Mouse (Mus musculus) intestine, postnatal 0 days (tissue): Measurements from ENCODE around the gene 1810043G02Rik. TPM values are rescaled to one million over a fixed set of nuclear protein-coding genes. Genes with fewer than 3 reads are reported as not detected.

Experiments
- ATAC-seq: fragments of 200-750 bp; cut with Nextera tagmentation; 2 replicates; pipeline ENCODE4 v1.8.0; 2017; ENCODE audit warnings: mild to moderate bottlenecking, moderate TSS enrichment, moderate library complexity
- H3K27ac ChIP-seq: fragments of 300-500 bp; sonication (generic); 2 replicates; pipeline ENCODE4 v1.5.1; 2014; ENCODE audit warnings: mild to moderate bottlenecking, low read depth, low read length, moderate library complexity
- H3K27me3 ChIP-seq: fragments of 300-500 bp; sonication (generic); replicated peaks from 2 replicates; pipeline ENCODE4 v1.6.1; 2014; ENCODE audit warnings: low read length, mixed read lengths; ENCODE audit not compliant: control insufficient read depth, insufficient read depth
- H3K36me3 ChIP-seq: fragments of 300-500 bp; sonication (generic); 2 replicates; pipeline ENCODE4 v1.6.1; 2014; ENCODE audit warnings: mild to moderate bottlenecking, moderate library complexity; ENCODE audit not compliant: control insufficient read depth, insufficient read depth
- H3K4me1 ChIP-seq: fragments of 300-500 bp; sonication (generic); replicated peaks from 2 replicates; pipeline ENCODE4 v1.6.1; 2014; ENCODE audit warnings: antibody characterized with exemption, low read length, mixed read lengths; ENCODE audit not compliant: control insufficient read depth, insufficient read depth
- H3K4me2 ChIP-seq: fragments of 300-500 bp; sonication (generic); replicated peaks from 2 replicates; pipeline ENCODE4 v1.6.1; 2014; ENCODE audit warnings: low read depth, mild to moderate bottlenecking, moderate library complexity
- H3K4me3 ChIP-seq: fragments of 300-500 bp; sonication (generic); 2 replicates; pipeline ENCODE4 v1.5.1; 2014; ENCODE audit warnings: low read depth, low read length
- H3K9ac ChIP-seq: fragments of 300-500 bp; sonication (generic); 2 replicates; pipeline ENCODE4 v1.6.1; 2014; ENCODE audit warnings: mild to moderate bottlenecking, low read depth, low read length
- H3K9me3 ChIP-seq: fragments of 300-500 bp; sonication (generic); 2 replicates; pipeline ENCODE4 v1.6.1; 2016; ENCODE audit warnings: mixed run types; ENCODE audit not compliant: control insufficient read depth
- CTCF ChIP-seq: sonication (generic); IDR thresholded peaks from 2 replicates; pipeline ENCODE4 v1.5.1; 2016; ENCODE audit warnings: low read depth, mild to moderate bottlenecking, control low read depth, antibody characterized with exemption, moderate library complexity
- WGBS: fragments of 180-500 bp; shearing (Covaris S2); extraction: QIAGEN DNeasy Blood & Tissue Kit; methylation state at CpG from one replicate; pipeline ENCODE4 v1.1.7; 2014; 5-methylcytosine and 5-hydroxymethylcytosine counted together
- polyA plus RNA-seq: library from polyadenylated mRNA; unstranded; fragments of >200 nt; fragmentation: Nextera tagmentation; extraction: Ambion mirVana; gene quantifications from 2 replicates; pipeline ENCODE4 v1.2.1, GENCODE M21; 2015

Gene 1810043G02Rik
- polyA plus RNA-seq, 1 experiment from 2014 or later, result 8.6 TPM

DNA sequence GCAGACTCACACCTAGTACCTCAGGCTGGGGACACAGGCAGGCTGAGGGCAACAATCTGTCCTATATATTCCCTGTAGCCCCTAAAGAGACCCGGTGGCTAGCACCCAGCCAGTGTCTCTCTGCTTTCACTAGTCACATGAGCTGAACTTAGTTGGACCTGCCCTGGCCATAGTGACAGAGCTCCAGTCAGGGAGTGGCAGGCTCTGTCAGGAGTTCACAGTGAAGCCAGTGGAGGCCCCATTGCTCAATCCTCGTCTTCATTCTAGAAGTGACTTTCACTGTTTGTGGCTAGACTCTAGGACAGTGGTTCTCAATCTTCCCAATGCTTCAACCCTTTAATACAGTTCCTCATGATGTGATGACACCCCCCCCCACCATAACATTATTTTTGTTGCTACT lies 53.7 kb downstream of the 1810043G02Rik start:
- TF ChIP-seq CTCF, result no peak

More for the DNA sequence above, 53.7 kb downstream of the 1810043G02Rik start:
- Histone ChIP-seq H3K4me1 (no peaks in the 10 kb centered on the region), H3K36me3 (no peaks in the 10 kb centered on the region), H3K27ac (no peak overlapping the region), H3K9me3 (no peaks in the 10 kb centered on the region), H3K9ac (no peak overlapping the region), H3K4me3 (no peak overlapping the region), H3K27me3 (0 out of 2 replicates have a peak, but pooled peaks cover 3% of the 10 kb centered on the region), H3K4me2 (no peak overlapping the region)
- 45% methylated on average over 2 of the region's 2 CpGs for WGBS
- peak; percentile 79 for ATAC-seq

Other genes with a start within 250 kb of the 1810043G02Rik start
- not detected in 2 replicates for gene Gm18596, start 235.9 kb upstream of the 1810043G02Rik start, polyA plus RNA-seq
- not detected in 2 replicates for gene Gm9736, start 227.2 kb upstream of the 1810043G02Rik start, polyA plus RNA-seq
- gene Gm3233, start 218.8 kb upstream of the 1810043G02Rik start, polyA plus RNA-seq, result not detected in 2 replicates
- gene Gm3238, start 207.2 kb upstream of the 1810043G02Rik start, polyA plus RNA-seq, result not detected in 2 replicates
- not detected in 2 replicates for gene Gm7138, start 201.6 kb upstream of the 1810043G02Rik start, polyA plus RNA-seq
- not detected in 2 replicates for gene Gm3250, start 196.0 kb upstream of the 1810043G02Rik start, polyA plus RNA-seq
- gene Gm7137, start 190.3 kb upstream of the 1810043G02Rik start, polyA plus RNA-seq, result not detected in 2 replicates
- not detected in 2 replicates for gene Gm9639, start 183.4 kb upstream of the 1810043G02Rik start, polyA plus RNA-seq
- gene Gm19668, start 179.4 kb upstream of the 1810043G02Rik start, polyA plus RNA-seq, result not detected in 2 replicates
- not detected in 2 replicates for gene Gm9507, start 166.7 kb upstream of the 1810043G02Rik start, polyA plus RNA-seq
- gene Gm2696, start 163.8 kb upstream of the 1810043G02Rik start, polyA plus RNA-seq, result not detected in 2 replicates
- not detected in 2 replicates for gene Krtap10-4, start 151.4 kb upstream of the 1810043G02Rik start, polyA plus RNA-seq
- gene Krtap10-10, start 142.6 kb upstream of the 1810043G02Rik start, polyA plus RNA-seq, result not detected in 2 replicates
- gene Gm36176, start 131.7 kb upstream of the 1810043G02Rik start, polyA plus RNA-seq, result not detected in 2 replicates
- gene Gm10318, start 125.7 kb upstream of the 1810043G02Rik start, polyA plus RNA-seq, result not detected in 2 replicates
- not detected in 2 replicates for gene Gm3285, start 116.5 kb upstream of the 1810043G02Rik start, polyA plus RNA-seq
- 2.1 TPM in 2 replicates for gene Lrrc3, start 76.0 kb upstream of the 1810043G02Rik start, polyA plus RNA-seq
- 0.66 and 1.1 TPM in 2 replicates for gene Trpm2, start 8.0 kb upstream of the 1810043G02Rik start, polyA plus RNA-seq
- gene Pfkl, start 31.6 kb downstream of the 1810043G02Rik start, polyA plus RNA-seq, result 42.3 and 51.1 TPM in 2 replicates
- gene Dnmt3l, start 63.4 kb downstream of the 1810043G02Rik start, polyA plus RNA-seq, result 0.14 and 0.31 TPM in 2 replicates
- gene Aire, start 65.1 kb downstream of the 1810043G02Rik start, polyA plus RNA-seq, result 0.04 TPM in 1 of 2 replicates, not detected in the other
- gene Icosl, start 90.8 kb downstream of the 1810043G02Rik start, polyA plus RNA-seq, result 5.6 and 5.8 TPM in 2 replicates
- gene D10Jhu81e, start 191.3 kb downstream of the 1810043G02Rik start, polyA plus RNA-seq, result 21.9 and 23.9 TPM in 2 replicates
- 4.2 TPM in 2 replicates for gene Pwp2, start 206.6 kb downstream of the 1810043G02Rik start, polyA plus RNA-seq